Mouse (Mus musculus): Measurements from ENCODE around the gene Plekhd1.

DNA sequence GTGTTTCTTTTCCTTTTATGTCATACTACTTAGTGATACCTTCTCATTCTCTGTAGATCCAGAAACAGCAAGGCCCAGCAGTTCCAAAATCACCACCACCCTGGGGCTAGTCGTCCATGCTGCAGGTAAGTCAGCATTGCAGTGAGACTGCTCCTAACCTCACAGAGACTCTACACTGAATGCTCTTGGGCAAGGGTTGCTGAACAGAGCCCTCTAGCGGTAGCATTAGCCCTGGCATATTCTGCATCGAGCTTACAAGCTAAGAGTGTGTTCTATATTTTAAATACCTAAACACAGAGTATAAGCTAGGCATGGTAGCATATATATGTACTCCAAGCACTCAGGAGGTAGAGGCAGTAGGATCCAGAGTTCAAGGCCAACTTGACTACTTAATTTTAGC is 19.2 kb upstream of the Plekhd1 start:
- TF ChIP-seq CTCF (IDR thresholded peaks at IDR 0.05; ENCODE audit: control insufficient read depth, insufficient read depth, low read length) (peak; percentile 66), POLR2A (IDR thresholded peaks at IDR 0.05; ENCODE audit: borderline replicate concordance, control insufficient read depth, low read depth, low read length) (no peak)

All from bone marrow, adult 2 months (tissue).